ENCODE assay signal across 8 mouse cellular contexts in genomic region chr7:15921796-15922195, GRCm38 (mm10). TPM values are rescaled to one million over a fixed set of nuclear protein-coding genes. Genes with fewer than 3 reads are reported as not detected.
DNase-seq lines count a peak whose midpoint lies in the region; ATAC-seq and TF ChIP-seq lines count a peak whose summit lies in the region.

No protein-coding gene starts in this region.

- ATAC-seq in forebrain, postnatal 0 days: peak; percentile 44

- H3K4me3 ChIP-seq in forebrain, postnatal 0 days (ENCODE audit: low read depth, low read length): peak overlapping the region; percentile 79

- TF ChIP-seq CTCF in forebrain, postnatal 0 days (IDR thresholded peaks at IDR 0.05; ENCODE audit: low read depth): 0 out of 2 replicates have a peak, but pooled peaks have one; percentile 6

- intact Hi-C loops in left cerebral cortex, postnatal 14 days (cut with DNase I): no loop called here

- no peaks in the 10 kb centered on the region for H3K9me3 ChIP-seq in forebrain, postnatal 0 days (ENCODE audit: low read length)

- peak; percentile 27 for DNase-seq in layer of hippocampus, adult 11-12 months (ENCODE audit: low spot score)
- DNase-seq in layer of hippocampus, adult 8-10 months (ENCODE audit: low spot score in 2 of 2): no peak
- DNase-seq in brain, embryonic 18.5 days (ENCODE audit: low read depth, low spot score): peak; percentile 22
- DNase-seq in forebrain, postnatal 0 days: no peak
- peak; percentile 35 for DNase-seq in kidney, adult 9 months
- peak; percentile 60 for DNase-seq in lung, postnatal 36 days
- DNase-seq in spleen, adult 18-20 months: peak; percentile 22 to 41
- no peak for DNase-seq in left cerebral cortex, postnatal 14 days (ENCODE audit: low spot score in 2 of 2)

- whole genome bisulfite sequencing in forebrain, postnatal 0 days: 0% methylated on average over 10 of the region's 10 CpGs

- H3K4me1 ChIP-seq in forebrain, postnatal 0 days (ENCODE audit: insufficient read depth): peaks cover 17% of the 10 kb centered on the region

- peaks cover 29% of the 10 kb centered on the region for H3K36me3 ChIP-seq in forebrain, postnatal 0 days (ENCODE audit: insufficient read depth)

- H3K27ac ChIP-seq in forebrain, postnatal 0 days (ENCODE audit: low read depth, low read length): peak overlapping the region; percentile 93

- no peaks in the 10 kb centered on the region for H3K27me3 ChIP-seq in forebrain, postnatal 0 days (ENCODE audit: insufficient read depth, low read length)

- H3K9ac ChIP-seq in forebrain, postnatal 0 days: peak overlapping the region; percentile 92

- H3K4me2 ChIP-seq in forebrain, postnatal 0 days (ENCODE audit: low read depth): peak overlapping the region; percentile 67

RNA-seq across cellular contexts. Expression of gene Selenow, which starts 0.4 kb away (rescaled TPM):
- total RNA-seq in layer of hippocampus, adult 8-10 months (2022): 1,000 to 10,000 TPM; 1,057 to 1,355 (median 1,220) TPM
- 813 and 1,238 TPM in 2 replicates for total RNA-seq in forebrain, postnatal 0 days (2014; rRNA removed)
- 2,478 and 2,732 TPM in 2 replicates for polyA plus RNA-seq in forebrain, postnatal 0 days (2015; fragmentation: Nextera tagmentation; extraction: Ambion mirVana)
- total RNA-seq in left cerebral cortex, postnatal 14 days (2021): 1,000 to 10,000 TPM; 1,549 to 1,751 TPM

RNA-seq across cellular contexts. Expression of gene Nop53, which starts 24.1 kb away (rescaled TPM):
- 100 to 1,000 TPM; 103 to 147 (median 122) TPM for total RNA-seq in layer of hippocampus, adult 8-10 months (2022)
- total RNA-seq in forebrain, postnatal 0 days (2014; rRNA removed): 117 and 189 TPM in 2 replicates
- 143 and 154 TPM in 2 replicates for polyA plus RNA-seq in forebrain, postnatal 0 days (2015; fragmentation: Nextera tagmentation; extraction: Ambion mirVana)
- total RNA-seq in left cerebral cortex, postnatal 14 days (2021): 100 to 1,000 TPM in 1 of 2 experiments, 10 to 100 TPM in 1; 97.9 to 106 TPM

RNA-seq across cellular contexts. Expression of gene Crxos, which starts 39.4 kb away (rescaled TPM):
- under 1 TPM in 1 of 4 experiments, not detected in 3; 0.23 TPM for total RNA-seq in layer of hippocampus, adult 8-10 months (2022)
- total RNA-seq in forebrain, postnatal 0 days (2014; rRNA removed): not detected in 2 replicates
- polyA plus RNA-seq in forebrain, postnatal 0 days (2015; fragmentation: Nextera tagmentation; extraction: Ambion mirVana): not detected in 2 replicates
- not detected for total RNA-seq in left cerebral cortex, postnatal 14 days (2021)

RNA-seq across cellular contexts. Expression of gene Crx, which starts 42.0 kb away (rescaled TPM):
- not detected for total RNA-seq in layer of hippocampus, adult 8-10 months (2022)
- 1.2 and 1.9 TPM in 2 replicates for total RNA-seq in forebrain, postnatal 0 days (2014; rRNA removed)
- polyA plus RNA-seq in forebrain, postnatal 0 days (2015; fragmentation: Nextera tagmentation; extraction: Ambion mirVana): 0.05 and 0.25 TPM in 2 replicates
- not detected for total RNA-seq in left cerebral cortex, postnatal 14 days (2021)

RNA-seq across cellular contexts. Expression of gene Ehd2, which starts 45.6 kb away (rescaled TPM):
- 10 to 100 TPM in 1 of 4 experiments, 1 to 10 TPM in 3; 6.3 to 10.3 (median 8.7) TPM for total RNA-seq in layer of hippocampus, adult 8-10 months (2022)
- total RNA-seq in forebrain, postnatal 0 days (2014; rRNA removed): 3.1 and 3.5 TPM in 2 replicates
- 4.4 and 5.0 TPM in 2 replicates for polyA plus RNA-seq in forebrain, postnatal 0 days (2015; fragmentation: Nextera tagmentation; extraction: Ambion mirVana)
- total RNA-seq in left cerebral cortex, postnatal 14 days (2021): 1 to 10 TPM; 6.8 to 8.4 TPM

Comparison
In these comparisons a context has a peak if more than half of its experiments do, and no peak if none do; other contexts are left out.
1. DNase-seq: peak in layer of hippocampus, adult 11-12 months (single experiment), brain, embryonic 18.5 days (single experiment), kidney, adult 9 months (single experiment), lung, postnatal 36 days (single experiment) and spleen, adult 18-20 months (2 of 2); none in layer of hippocampus, adult 8-10 months (0 of 2), forebrain, postnatal 0 days (single experiment) and left cerebral cortex, postnatal 14 days (0 of 2).